Mouse (Mus musculus) kidney, postnatal 0 days (tissue): ENCODE measurements around the gene Tnf. TPM values are rescaled to one million over a fixed set of nuclear protein-coding genes. Genes with fewer than 3 reads are reported as not detected.

Experiments
- ATAC-seq: fragments of 200-750 bp; cut with Nextera tagmentation; replicated peaks from 2 replicates; pipeline ENCODE4 v1.8.0; 2017; ENCODE audit warnings: low read depth, moderate number of reproducible peaks, moderate TSS enrichment, moderate library complexity; ENCODE audit not compliant: low FRiP score
- DNase-seq: peaks from one replicate; pipeline ENCODE4 v3.0.0-alpha.2; 2016; ENCODE audit warnings: low spot score
- H3K27ac ChIP-seq: fragments of 300-500 bp; sonication (generic); 2 replicates; pipeline ENCODE4 v1.5.1; 2014; ENCODE audit warnings: mild to moderate bottlenecking
- H3K27me3 ChIP-seq: fragments of 300-500 bp; sonication (generic); 2 replicates; pipeline ENCODE4 v1.6.1; 2014; ENCODE audit warnings: low read length, mixed read lengths; ENCODE audit not compliant: insufficient read depth
- H3K36me3 ChIP-seq: fragments of 300-500 bp; sonication (generic); 2 replicates; pipeline ENCODE4 v1.6.1; 2014; ENCODE audit warnings: low read length, mixed read lengths; ENCODE audit not compliant: insufficient read depth
- H3K4me1 ChIP-seq: fragments of 300-500 bp; sonication (generic); replicated peaks from 2 replicates; pipeline ENCODE4 v1.6.1; 2014; ENCODE audit warnings: antibody characterized with exemption, low read length, mixed read lengths; ENCODE audit not compliant: insufficient read depth
- H3K4me2 ChIP-seq: fragments of 300-500 bp; sonication (generic); 2 replicates; pipeline ENCODE4 v1.6.1; 2014; ENCODE audit warnings: mild to moderate bottlenecking, low read length, moderate library complexity, mixed read lengths
- H3K4me3 ChIP-seq: fragments of 300-500 bp; sonication (generic); replicated peaks from 2 replicates; pipeline ENCODE4 v1.5.1; 2014; ENCODE audit warnings: low read depth, low read length
- H3K9ac ChIP-seq: fragments of 300-500 bp; sonication (generic); 2 replicates; pipeline ENCODE4 v1.6.1; 2014; ENCODE audit warnings: low read depth, low read length
- H3K9me3 ChIP-seq: fragments of 300-500 bp; sonication (generic); replicated peaks from 2 replicates; pipeline ENCODE4 v1.6.1; 2016; ENCODE audit warnings: low read length, inconsistent platforms, mixed read lengths
- CTCF ChIP-seq: IDR thresholded peaks from 2 replicates; pipeline ENCODE4 v1.5.1; 2016; ENCODE audit warnings: antibody characterized with exemption, low read depth, mild to moderate bottlenecking, moderate library complexity
- WGBS: fragments of 180-500 bp; shearing (Covaris S2); extraction: QIAGEN DNeasy Blood & Tissue Kit; methylation state at CpG from one replicate; pipeline ENCODE4 v1.1.7; 2014; 5-methylcytosine and 5-hydroxymethylcytosine counted together
- polyA plus RNA-seq: library from polyadenylated mRNA; unstranded; fragments of >200 nt; fragmentation: Nextera tagmentation; extraction: Ambion mirVana; gene quantifications from 2 replicates; pipeline ENCODE4 v1.2.1, GENCODE M21; 2015

Tnf gene
- polyA plus RNA-seq, 1 experiment from 2014 or later: 0.25 TPM

GRCm38 (mm10) chr17:35172445-35173234 lies 29.2 kb downstream of the Tnf start:
- 69% methylated on average over 11 of the region's 11 CpGs for WGBS
- Histone ChIP-seq H3K4me3 (no peak overlapping the region), H3K4me1 (no peaks in the 10 kb centered on the region), H3K27me3 (no peaks in the 10 kb centered on the region), H3K36me3 (no peaks in the 10 kb centered on the region), H3K9me3 (no peaks in the 10 kb centered on the region), H3K4me2 (no peak overlapping the region), H3K9ac (no peak overlapping the region), H3K27ac (0 out of 2 replicates have a peak overlapping the region, but pooled peaks have one; percentile 63)
- no peak for TF ChIP-seq CTCF
- DNase-seq (no peak), ATAC-seq (no peak)

- Histone ChIP-seq H3K4me1 (peaks cover 7% of the 10 kb centered on the region; the same call in 1 of the 2 replicates), H3K36me3 (no peaks in the 10 kb centered on the region), H3K27me3 (no peaks in the 10 kb centered on the region), H3K9ac (no peak overlapping the region), H3K9me3 (no peaks in the 10 kb centered on the region), H3K4me3 (no peak overlapping the region), H3K4me2 (no peak overlapping the region), H3K27ac (no peak overlapping the region)
- WGBS: 18% methylated on average over 4 of the region's 4 CpGs
- peak; percentile 82 for DNase-seq
- TF ChIP-seq CTCF: peak; percentile 81
- ATAC-seq: no peak
Observed at GRCm38 (mm10) chr17:35168541-35169207, 33.1 kb downstream of the Tnf start.

- DNase-seq (no peak), ATAC-seq (no peak)
- Histone ChIP-seq H3K9me3 (no peaks in the 10 kb centered on the region), H3K4me1 (peaks cover 10% of the 10 kb centered on the region; the same call in 1 of the 2 replicates), H3K9ac (no peak overlapping the region), H3K36me3 (no peaks in the 10 kb centered on the region), H3K27me3 (no peaks in the 10 kb centered on the region), H3K27ac (no peak overlapping the region), H3K4me2 (no peak overlapping the region), H3K4me3 (no peak overlapping the region)
- TF ChIP-seq CTCF: no peak
- 89% methylated on average over 7 of the region's 7 CpGs for WGBS
Observed at GRCm38 (mm10) chr17:35167794-35168193, 34.0 kb downstream of the Tnf start.

DNA sequence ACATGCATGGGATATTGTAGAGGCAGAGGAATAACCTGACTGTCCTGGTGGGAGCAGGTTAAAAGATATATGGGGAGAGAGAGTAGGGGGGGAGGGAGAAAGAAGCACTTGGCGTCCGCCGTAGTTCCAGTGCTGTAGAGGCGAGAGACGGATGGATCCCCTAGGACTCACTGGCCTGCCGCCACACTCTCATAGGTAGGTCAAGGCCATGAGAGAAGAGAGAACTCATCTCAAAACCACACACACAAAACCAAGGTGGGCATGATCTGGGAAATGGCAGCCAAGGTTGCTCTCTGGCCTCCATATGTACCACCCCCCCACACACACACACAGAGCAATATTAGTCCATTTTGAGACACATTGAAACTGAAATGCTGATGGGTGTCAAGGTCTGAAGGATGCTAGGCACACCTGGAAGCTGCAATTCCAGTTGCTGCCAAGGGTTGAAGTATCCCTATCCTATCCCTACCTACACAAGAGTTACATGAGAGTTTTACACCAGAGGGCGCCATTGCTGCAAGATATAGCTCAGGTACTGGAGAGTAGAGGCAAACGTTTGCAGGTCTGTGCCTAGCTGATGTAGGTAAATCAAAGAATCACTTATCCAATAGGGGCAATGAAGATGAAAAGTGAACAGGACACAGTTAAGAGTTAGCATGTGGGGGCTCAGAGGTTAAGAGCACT lies 35.3 kb downstream of the Tnf start:
- 59% methylated on average over 8 of the region's 8 CpGs for WGBS
- peak; percentile 83 for TF ChIP-seq CTCF
- Histone ChIP-seq H3K9ac (peak overlapping the region; percentile 52; the same call in 1 of the 2 replicates), H3K27ac (peak overlapping the region; percentile 98), H3K4me3 (no peak overlapping the region), H3K9me3 (no peaks in the 10 kb centered on the region), H3K27me3 (no peaks in the 10 kb centered on the region), H3K4me2 (peak overlapping the region; percentile 53; the same call in 1 of the 2 replicates), H3K36me3 (peaks cover 6% of the 10 kb centered on the region; the same call in 1 of the 2 replicates), H3K4me1 (peaks cover 23% of the 10 kb centered on the region; the same call in 1 of the 2 replicates)
- DNase-seq (peak; percentile 91), ATAC-seq (no peak)

GRCm38 (mm10) chr17:35165451-35166155 lies 36.2 kb downstream of the Tnf start:
- whole genome bisulfite sequencing: 17% methylated on average over 12 of the region's 12 CpGs
- Histone ChIP-seq H3K4me1 (peaks cover 23% of the 10 kb centered on the region; the same call in 1 of the 2 replicates), H3K9me3 (no peaks in the 10 kb centered on the region), H3K4me2 (peak overlapping the region; percentile 53), H3K36me3 (peaks cover 15% of the 10 kb centered on the region), H3K27me3 (no peaks in the 10 kb centered on the region), H3K9ac (peak overlapping the region; percentile 61), H3K27ac (peak overlapping the region; percentile 98), H3K4me3 (peak overlapping the region; percentile 100)
- ATAC-seq: peak; percentile 82; the same call in 1 of the 2 replicates
- no peak for DNase-seq
- TF ChIP-seq CTCF: no peak
